Mouse (Mus musculus): Measurements from ENCODE around the gene Dpf1. TPM values are rescaled to one million over a fixed set of nuclear protein-coding genes. Genes with fewer than 3 reads are reported as not detected.

Gene Dpf1
- polyA plus RNA-seq, 1 experiment from 2014 or later, result 2.3 TPM

DNA sequence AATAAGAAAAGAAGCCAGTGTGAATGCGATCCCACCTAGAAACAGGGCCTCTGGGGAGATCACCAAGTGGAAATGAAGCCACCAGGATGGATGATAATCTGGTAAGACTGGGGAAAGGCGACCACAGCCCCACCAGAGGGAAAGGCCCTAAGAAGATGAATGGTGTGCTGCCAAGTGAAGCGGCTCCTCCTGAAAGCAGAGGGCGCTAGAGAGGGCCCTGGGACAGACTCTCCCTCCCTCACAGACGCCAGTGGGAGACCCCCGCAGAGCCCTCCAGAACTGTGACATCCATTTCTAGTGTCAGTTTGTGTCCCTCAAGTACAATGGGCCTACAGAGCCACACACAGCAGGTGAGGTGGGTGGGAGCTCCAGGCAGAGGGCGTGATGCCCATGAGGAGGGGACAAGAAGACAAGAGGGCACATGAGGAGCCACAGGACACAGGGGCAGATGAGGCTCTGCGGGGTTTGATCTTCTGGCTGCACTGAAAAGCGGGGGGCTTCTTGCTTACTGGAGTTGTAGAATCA is 33.1 kb downstream of the Dpf1 start:
- Histone ChIP-seq H3K36me3 (peaks cover 17% of the 10 kb centered on the region), H3K4me2 (no peak overlapping the region), H3K27ac (peak overlapping the region; percentile 91), H3K4me1 (replicated peaks) (peaks cover 87% of the 10 kb centered on the region), H3K27me3 (no peaks in the 10 kb centered on the region), H3K9ac (no peak overlapping the region), H3K9me3 (replicated peaks) (no peaks in the 10 kb centered on the region), H3K4me3 (replicated peaks) (no peak overlapping the region)
- 62% methylated on average over 9 of the region's 9 CpGs for WGBS (ENCODE audit: insufficient replicate concordance)
- no peak for DNase-seq
- no peak for ATAC-seq (ENCODE audit: low read depth)

DNA sequence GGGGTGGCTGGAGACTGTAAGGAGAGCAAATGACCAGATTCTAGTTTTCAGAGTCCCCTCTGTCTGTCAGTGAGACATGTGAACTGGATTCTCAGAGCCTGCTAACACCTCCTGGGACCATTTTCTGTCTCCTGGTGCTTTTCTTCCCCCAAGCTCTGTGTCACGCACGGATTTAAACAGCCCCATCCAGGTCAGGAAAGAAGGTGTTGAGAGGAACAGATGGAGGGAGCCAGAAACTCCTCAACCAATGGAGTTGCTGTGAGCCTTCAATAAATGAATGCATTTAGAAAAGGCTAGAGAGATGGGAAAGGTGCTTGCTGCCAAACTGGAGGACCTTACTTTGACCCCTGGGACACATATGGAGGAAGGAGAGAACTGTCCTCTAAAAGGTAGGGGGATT is 34.0 kb downstream of the Dpf1 start:
- H3K4me2 ChIP-seq, result peak overlapping the region; percentile 71

DNA sequence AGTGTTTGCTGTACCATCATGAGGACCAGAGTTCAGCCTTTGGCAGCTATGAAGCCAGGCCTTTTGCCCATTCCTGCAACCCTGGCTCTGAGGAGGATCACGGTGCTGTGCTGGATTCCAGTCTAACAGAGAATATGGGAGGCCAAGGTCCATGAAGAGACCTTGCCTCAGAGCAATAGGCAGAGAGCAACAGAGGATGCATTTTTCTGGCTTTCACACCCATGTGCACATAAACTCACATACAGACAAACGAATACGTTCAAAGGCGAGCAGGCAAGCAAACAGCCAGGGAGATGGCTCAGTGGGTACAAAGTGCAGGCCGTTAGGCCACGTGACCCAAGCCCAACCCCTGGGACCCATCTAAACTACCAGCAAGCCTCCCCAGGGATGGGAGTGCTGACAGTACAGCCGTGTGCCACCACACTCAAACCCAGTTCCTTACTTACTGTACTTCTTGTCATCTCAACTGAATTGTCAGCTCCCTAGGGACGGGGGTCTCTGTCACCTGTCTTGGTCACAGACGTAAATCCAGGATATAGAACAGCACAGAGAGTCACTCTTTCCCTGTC is 34.7 kb downstream of the Dpf1 start:
- H3K9ac ChIP-seq, result peak overlapping the region; percentile 73
- H3K36me3 ChIP-seq, result 0 out of 2 replicates have a peak, but pooled peaks cover 3% of the 10 kb centered on the region
- H3K4me3 ChIP-seq (replicated peaks), result peak overlapping the region; percentile 44
- no peak for DNase-seq
- no peaks in the 10 kb centered on the region for H3K9me3 ChIP-seq (replicated peaks)
- ATAC-seq (ENCODE audit: low read depth), result peak; percentile 47
- peak overlapping the region; percentile 71 for H3K4me2 ChIP-seq
- WGBS (ENCODE audit: insufficient replicate concordance), result 33% methylated on average over 9 of the region's 9 CpGs
- H3K4me1 ChIP-seq (replicated peaks), result peaks cover 99% of the 10 kb centered on the region
- no peaks in the 10 kb centered on the region for H3K27me3 ChIP-seq
- H3K27ac ChIP-seq, result peak overlapping the region; percentile 91

More for the DNA sequence above, 34.0 kb downstream of the Dpf1 start:
- H3K27ac ChIP-seq, result peak overlapping the region; percentile 91
- H3K4me3 ChIP-seq (replicated peaks), result peak overlapping the region; percentile 44
- H3K9ac ChIP-seq, result peak overlapping the region; percentile 73
- WGBS (ENCODE audit: insufficient replicate concordance), result 92% methylated on average over 2 of the region's 2 CpGs
- DNase-seq, result no peak
- H3K4me1 ChIP-seq (replicated peaks), result peaks cover 96% of the 10 kb centered on the region
- no peaks in the 10 kb centered on the region for H3K9me3 ChIP-seq (replicated peaks)
- ATAC-seq (ENCODE audit: low read depth), result no peak
- 0 out of 2 replicates have a peak, but pooled peaks cover 8% of the 10 kb centered on the region for H3K36me3 ChIP-seq
- no peaks in the 10 kb centered on the region for H3K27me3 ChIP-seq

DNA sequence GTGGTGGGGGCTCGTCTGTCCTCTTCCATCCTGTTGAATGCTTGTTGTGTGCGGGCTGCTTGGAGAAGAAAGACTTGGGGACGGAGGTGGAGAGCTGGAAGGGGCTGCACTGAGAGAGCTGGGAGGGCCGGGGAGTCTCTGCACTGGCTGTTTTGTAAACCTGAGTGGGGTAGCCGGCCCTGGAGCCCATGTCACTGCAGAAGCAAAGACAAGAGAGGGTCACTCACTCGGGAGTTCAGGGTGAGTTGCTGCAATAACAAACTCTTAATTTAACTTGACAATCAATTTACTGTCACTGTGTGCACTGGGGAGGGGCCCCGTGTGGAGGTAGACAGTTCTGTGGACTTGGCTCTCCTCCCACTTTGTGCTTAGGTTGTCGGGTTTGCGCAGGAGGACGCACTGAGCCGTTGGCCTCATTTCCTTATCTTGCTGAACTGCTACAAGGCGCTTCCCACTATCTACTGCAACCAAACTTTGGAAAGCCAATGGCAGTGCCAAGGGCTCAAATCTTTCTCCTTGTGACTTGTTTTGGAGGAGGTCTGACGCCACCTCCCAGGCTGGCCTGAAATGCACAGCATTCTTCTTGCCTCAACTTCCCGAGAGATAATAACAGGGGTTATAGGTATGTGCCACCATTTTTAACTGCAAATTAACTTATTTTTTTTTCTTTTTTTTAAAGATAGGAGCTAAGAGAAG is 35.4 kb downstream of the Dpf1 start:
- Histone ChIP-seq H3K36me3 (0 out of 2 replicates have a peak, but pooled peaks cover 3% of the 10 kb centered on the region), H3K9me3 (replicated peaks) (no peaks in the 10 kb centered on the region), H3K4me1 (replicated peaks) (peaks cover 97% of the 10 kb centered on the region), H3K4me3 (replicated peaks) (peak overlapping the region; percentile 44), H3K27me3 (no peaks in the 10 kb centered on the region), H3K9ac (peak overlapping the region; percentile 73), H3K27ac (peak overlapping the region; percentile 91), H3K4me2 (peak overlapping the region; percentile 71)
- peak; percentile 89 for ATAC-seq (ENCODE audit: low read depth)
- WGBS (ENCODE audit: insufficient replicate concordance), result 11% methylated on average over 14 of the region's 14 CpGs
- DNase-seq, result peak; percentile 74

DNA sequence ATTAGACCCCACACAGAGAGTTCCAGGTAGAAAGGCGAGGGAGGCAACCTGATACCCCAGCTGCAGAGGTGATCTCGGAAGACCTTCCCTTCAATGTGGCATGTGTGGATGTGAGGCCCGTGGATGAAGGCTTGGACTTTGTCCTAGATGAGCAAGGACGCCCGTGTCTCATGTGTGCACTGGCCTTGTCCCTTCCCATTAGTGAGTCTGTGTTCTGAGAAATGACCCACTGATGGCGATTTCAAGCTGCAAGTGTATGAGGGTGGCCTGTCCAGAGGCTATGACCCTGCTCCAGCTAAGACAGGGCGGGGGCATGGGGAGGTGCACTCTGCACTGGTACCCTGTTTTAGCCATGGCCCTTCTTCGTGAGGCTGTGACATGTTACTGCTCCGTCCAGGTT is 36.5 kb downstream of the Dpf1 start:
- Histone ChIP-seq H3K9ac (peak overlapping the region; percentile 73; the same call in 1 of the 2 replicates), H3K4me3 (replicated peaks) (no peak overlapping the region), H3K4me2 (peak overlapping the region; percentile 71; the same call in 1 of the 2 replicates), H3K27me3 (no peaks in the 10 kb centered on the region), H3K9me3 (replicated peaks) (no peaks in the 10 kb centered on the region), H3K4me1 (replicated peaks) (peaks cover 86% of the 10 kb centered on the region), H3K27ac (peak overlapping the region; percentile 91), H3K36me3 (0 out of 2 replicates have a peak, but pooled peaks cover 3% of the 10 kb centered on the region)
- no peak for DNase-seq
- WGBS (ENCODE audit: insufficient replicate concordance), result 80% methylated on average over 9 of the region's 9 CpGs
- no peak for ATAC-seq (ENCODE audit: low read depth)

DNA sequence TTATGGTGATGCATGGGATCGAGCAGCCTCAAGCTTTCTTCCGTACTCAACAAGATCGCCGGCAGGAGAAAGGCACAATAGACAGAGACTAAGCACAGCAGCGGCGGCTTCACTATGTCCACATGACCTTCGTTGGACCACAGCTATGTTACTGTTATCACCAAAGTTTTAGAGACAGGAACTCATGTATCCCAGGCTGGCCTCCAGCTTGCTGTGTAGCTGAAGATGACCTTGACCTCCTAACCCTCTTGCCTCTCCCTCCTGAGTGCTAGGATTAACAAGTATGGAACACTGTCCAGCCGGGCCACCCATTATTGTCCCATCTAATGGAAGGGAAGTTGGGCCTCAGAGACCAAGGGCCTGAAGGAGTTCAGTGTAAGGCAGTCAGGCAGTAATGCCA is 37.1 kb downstream of the Dpf1 start:
- DNase-seq, result no peak
- H3K9ac ChIP-seq, result 0 out of 2 replicates have a peak overlapping the region, but pooled peaks have one; percentile 73
- H3K27me3 ChIP-seq, result no peaks in the 10 kb centered on the region
- WGBS (ENCODE audit: insufficient replicate concordance), result 76% methylated on average over 8 of the region's 8 CpGs
- H3K4me1 ChIP-seq (replicated peaks), result peaks cover 80% of the 10 kb centered on the region
- no peak for ATAC-seq (ENCODE audit: low read depth)
- H3K9me3 ChIP-seq (replicated peaks), result no peaks in the 10 kb centered on the region
- no peak overlapping the region for H3K4me2 ChIP-seq
- H3K27ac ChIP-seq, result peak overlapping the region; percentile 91; the same call in 1 of the 2 replicates
- H3K36me3 ChIP-seq, result no peaks in the 10 kb centered on the region
- H3K4me3 ChIP-seq (replicated peaks), result no peak overlapping the region

DNA sequence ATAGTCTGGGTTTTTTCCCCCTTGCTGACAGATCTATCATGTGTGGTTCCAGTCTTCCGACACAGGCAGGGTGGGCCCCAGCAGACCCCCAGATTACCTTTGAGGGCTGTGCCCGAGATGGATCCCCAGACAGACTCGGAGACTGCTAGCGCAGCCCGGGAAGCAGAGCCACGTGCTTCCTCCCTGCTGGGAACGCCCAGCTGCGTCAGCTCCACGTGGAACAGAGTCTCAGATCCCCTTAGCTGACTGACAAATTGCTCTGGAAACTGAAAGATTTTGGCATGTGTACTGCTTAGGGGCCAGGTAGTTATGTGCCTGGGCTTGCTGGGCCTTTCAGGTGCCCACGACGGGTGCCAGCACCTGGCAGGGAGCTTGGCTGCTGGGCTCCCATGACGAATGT is 38.0 kb downstream of the Dpf1 start:
- H3K4me2 ChIP-seq, result peak overlapping the region; percentile 25
- H3K27me3 ChIP-seq, result no peaks in the 10 kb centered on the region
- H3K9me3 ChIP-seq (replicated peaks), result no peaks in the 10 kb centered on the region
- no peak for DNase-seq
- H3K4me3 ChIP-seq (replicated peaks), result no peak overlapping the region
- peaks cover 72% of the 10 kb centered on the region for H3K4me1 ChIP-seq (replicated peaks)
- peak overlapping the region; percentile 91 for H3K27ac ChIP-seq
- no peaks in the 10 kb centered on the region for H3K36me3 ChIP-seq
- 64% methylated on average over 12 of the region's 12 CpGs for WGBS (ENCODE audit: insufficient replicate concordance)
- no peak for ATAC-seq (ENCODE audit: low read depth)
- peak overlapping the region; percentile 7; the same call in 1 of the 2 replicates for H3K9ac ChIP-seq

DNA sequence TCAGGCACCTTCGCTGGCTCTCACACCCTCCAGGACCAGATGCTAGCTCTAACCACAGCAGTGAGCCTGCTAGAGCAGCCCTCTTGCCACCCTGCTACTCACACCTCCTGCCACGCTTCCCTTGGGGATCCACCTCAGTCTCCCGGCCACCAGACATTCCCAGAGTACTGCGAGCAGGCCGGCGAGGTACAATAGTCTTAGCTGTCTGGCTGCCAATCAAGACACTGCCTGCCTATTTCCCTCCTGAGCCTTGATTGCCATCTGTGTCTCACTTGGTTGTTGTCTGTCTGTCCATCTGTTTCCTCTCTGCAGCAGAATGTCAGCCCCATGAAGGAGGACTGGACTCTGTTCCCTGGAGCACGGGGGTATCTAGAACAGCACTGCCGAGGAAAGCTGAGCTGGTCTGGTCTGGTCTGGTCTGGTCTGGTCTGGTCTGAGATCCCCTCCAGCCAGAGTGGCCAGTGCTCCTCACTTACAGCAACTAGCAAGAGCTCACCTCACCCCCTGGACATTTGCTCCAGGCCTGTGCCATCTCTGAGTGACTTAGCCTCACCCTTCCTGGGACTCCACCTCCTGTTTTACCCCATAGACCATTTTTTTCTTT is 38.8 kb downstream of the Dpf1 start:
- DNase-seq (no peak), ATAC-seq (ENCODE audit: low read depth) (no peak)
- Histone ChIP-seq H3K27ac (peak overlapping the region; percentile 91), H3K4me2 (peak overlapping the region; percentile 25; the same call in 1 of the 2 replicates), H3K36me3 (peaks cover 4% of the 10 kb centered on the region), H3K4me1 (replicated peaks) (peaks cover 63% of the 10 kb centered on the region), H3K27me3 (no peaks in the 10 kb centered on the region), H3K9me3 (replicated peaks) (no peaks in the 10 kb centered on the region), H3K4me3 (replicated peaks) (no peak overlapping the region), H3K9ac (peak overlapping the region; percentile 52)
- 24% methylated on average over 8 of the region's 8 CpGs for WGBS (ENCODE audit: insufficient replicate concordance)

DNA sequence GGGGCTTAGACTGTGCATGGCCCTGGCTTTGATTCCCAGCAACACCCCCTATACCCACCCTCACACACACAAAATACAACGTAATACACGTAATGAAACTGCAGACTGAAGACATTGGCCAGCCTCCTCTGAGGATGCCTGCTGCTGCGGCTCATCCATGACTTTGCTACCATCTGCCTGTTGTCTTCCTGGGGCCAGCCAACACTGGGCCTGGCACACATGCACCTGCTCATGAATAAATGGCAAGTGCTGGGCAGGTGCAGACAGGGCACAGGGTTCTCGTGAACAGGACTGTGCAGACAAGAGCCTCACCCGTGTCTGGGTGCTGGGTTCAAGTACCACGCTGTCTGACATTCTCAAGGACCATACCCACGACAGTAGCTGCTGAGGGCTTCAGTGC is 40.0 kb downstream of the Dpf1 start:
- peak overlapping the region; percentile 9; the same call in 1 of the 2 replicates for H3K27ac ChIP-seq
- no peak overlapping the region for H3K4me2 ChIP-seq
- H3K4me1 ChIP-seq (replicated peaks), result peaks cover 52% of the 10 kb centered on the region
- DNase-seq (no peak), ATAC-seq (ENCODE audit: low read depth) (no peak)
- no peak overlapping the region for H3K4me3 ChIP-seq (replicated peaks)
- 85% methylated on average over 7 of the region's 7 CpGs for WGBS (ENCODE audit: insufficient replicate concordance)
- peaks cover 15% of the 10 kb centered on the region for H3K36me3 ChIP-seq
- H3K9ac ChIP-seq, result no peak overlapping the region
- H3K9me3 ChIP-seq (replicated peaks), result no peaks in the 10 kb centered on the region
- no peaks in the 10 kb centered on the region for H3K27me3 ChIP-seq

DNA sequence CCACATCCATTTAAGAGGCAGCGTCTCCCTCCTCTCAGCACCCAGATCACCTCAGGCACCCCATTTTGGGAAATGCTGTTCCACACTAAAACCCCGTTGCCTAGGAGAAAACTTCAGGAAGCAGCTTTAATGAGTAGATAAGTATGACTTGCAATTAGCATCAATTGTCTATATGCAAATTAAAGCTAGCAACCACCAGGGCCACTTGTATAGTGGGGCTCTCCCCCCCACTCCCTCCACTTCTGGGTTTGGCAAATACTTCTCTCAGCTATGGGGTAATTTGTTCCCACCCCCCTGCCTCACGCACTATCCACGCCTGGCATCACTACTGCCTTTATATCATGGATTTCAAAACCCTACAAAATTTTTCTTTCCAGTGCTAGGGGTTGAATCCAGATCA is 41.8 kb downstream of the Dpf1 start:
- 65% methylated on average over 4 of the region's 4 CpGs for WGBS (ENCODE audit: insufficient replicate concordance)
- Histone ChIP-seq H3K27ac (no peak overlapping the region), H3K4me2 (no peak overlapping the region), H3K36me3 (peaks cover 25% of the 10 kb centered on the region), H3K4me3 (replicated peaks) (no peak overlapping the region), H3K9me3 (replicated peaks) (no peaks in the 10 kb centered on the region), H3K4me1 (replicated peaks) (peaks cover 44% of the 10 kb centered on the region), H3K9ac (no peak overlapping the region), H3K27me3 (no peaks in the 10 kb centered on the region)
- ATAC-seq (ENCODE audit: low read depth) (no peak), DNase-seq (no peak)

DNA sequence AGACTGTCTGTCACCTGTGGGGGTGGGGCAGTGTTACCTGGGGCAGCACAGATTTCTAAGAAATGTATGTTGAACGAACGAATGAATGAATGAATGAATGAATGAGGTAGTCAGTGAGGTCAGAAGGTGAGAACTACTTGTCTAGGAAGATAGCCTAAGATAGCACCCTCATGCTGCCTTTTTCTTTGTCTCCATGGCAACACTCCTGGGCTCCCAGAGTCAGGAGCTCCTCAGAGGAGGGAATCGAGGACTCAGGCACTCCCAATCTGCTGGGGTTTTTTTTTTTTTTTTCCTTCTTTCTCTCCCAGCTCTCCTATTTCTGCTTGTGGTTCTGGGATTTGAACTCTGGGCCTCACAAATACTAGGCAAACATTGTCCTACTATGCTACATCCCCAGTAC is 42.5 kb downstream of the Dpf1 start:
- DNase-seq (no peak), ATAC-seq (ENCODE audit: low read depth) (no peak)
- Histone ChIP-seq H3K9ac (no peak overlapping the region), H3K9me3 (replicated peaks) (no peaks in the 10 kb centered on the region), H3K4me1 (replicated peaks) (peaks cover 40% of the 10 kb centered on the region), H3K27me3 (no peaks in the 10 kb centered on the region), H3K27ac (no peak overlapping the region), H3K4me2 (no peak overlapping the region), H3K36me3 (peaks cover 30% of the 10 kb centered on the region), H3K4me3 (replicated peaks) (no peak overlapping the region)
- WGBS (ENCODE audit: insufficient replicate concordance), result 68% methylated on average over 3 of the region's 3 CpGs

Measured in liver, embryonic 13.5 days (tissue).